Comparison of ENCODE assay signal across 13 mouse cellular contexts in the genomic region with DNA sequence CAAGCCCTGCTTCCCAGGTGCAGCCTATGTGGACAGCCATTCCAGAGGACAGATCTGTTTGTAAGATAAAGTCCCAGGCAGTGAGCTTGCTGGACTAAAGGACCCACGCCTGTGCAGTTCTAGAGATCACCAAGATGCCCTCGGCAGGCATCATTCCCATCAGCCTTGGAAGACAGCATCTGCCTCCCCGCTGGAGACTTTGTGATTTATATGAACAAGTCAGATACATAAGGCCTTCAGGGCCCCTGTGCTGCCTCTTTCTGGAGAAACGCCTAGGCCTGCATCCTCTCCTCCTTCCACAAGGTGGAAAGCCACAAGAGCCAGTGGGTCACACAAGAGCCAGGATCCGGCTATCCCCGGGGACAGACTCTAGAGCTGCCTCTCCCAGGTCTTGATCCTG. TPM values are rescaled to one million over a fixed set of nuclear protein-coding genes. Genes with fewer than 3 reads are reported as not detected.
DNase-seq lines count a peak whose midpoint lies in the region; ATAC-seq and TF ChIP-seq lines count a peak whose summit lies in the region.
"Had no signal": no experiment of that assay in that cellular context is flagged by ENCODE, and none has a peak within 500 bp of the region (broad histone marks: within the 10 kb centered on the region; RNA-seq: fewer than 3 reads in every experiment).

No protein-coding gene starts in this region.

- no peak for DNase-seq in kidney, adult 8-10 months
- peak; percentile 65 for DNase-seq in hindbrain, postnatal 0 days (ENCODE audit: low spot score)
- no peak for DNase-seq in thymus, postnatal 25 days
- no peak for DNase-seq in layer of hippocampus, adult 18-20 months (ENCODE audit: low spot score in 2 of 2)
- DNase-seq in adrenal gland, postnatal 10 days, result no peak
- DNase-seq: gastrocnemius, postnatal 25 days; thymus, adult 2 months had no signal

- H3K4me2 ChIP-seq in kidney, embryonic 15.5 days, result no peak overlapping the region
- H3K4me2 ChIP-seq in embryonic facial prominence, embryonic 12.5 days (replicated peaks), result no peak overlapping the region
- H3K4me2 ChIP-seq in hindbrain, postnatal 0 days (ENCODE audit: low read depth, low read length), result no peak overlapping the region
- peak overlapping the region; percentile 42 for H3K4me2 ChIP-seq in neural tube, embryonic 13.5 days
- H3K4me2 ChIP-seq: limb, embryonic 15.5 days had no signal

- H3K4me1 ChIP-seq in kidney, embryonic 15.5 days, result peaks cover 99% of the 10 kb centered on the region
- H3K4me1 ChIP-seq in embryonic facial prominence, embryonic 12.5 days, result peaks cover 77% of the 10 kb centered on the region
- H3K4me1 ChIP-seq in hindbrain, postnatal 0 days (ENCODE audit: insufficient read depth, low read length), result peaks cover 75% of the 10 kb centered on the region
- peaks cover 100% of the 10 kb centered on the region for H3K4me1 ChIP-seq in neural tube, embryonic 13.5 days (replicated peaks)

- WGBS in kidney, embryonic 15.5 days, result 48% methylated on average over 6 of the region's 6 CpGs
- 59% methylated on average over 6 of the region's 6 CpGs for WGBS in embryonic facial prominence, embryonic 12.5 days
- WGBS in hindbrain, postnatal 0 days, result 31% methylated on average over 6 of the region's 6 CpGs
- 17% methylated on average over 6 of the region's 6 CpGs for WGBS in neural tube, embryonic 13.5 days

- no peak overlapping the region for H3K9ac ChIP-seq in kidney, embryonic 15.5 days
- H3K9ac ChIP-seq in embryonic facial prominence, embryonic 12.5 days, result peak overlapping the region; percentile 17; the same call in 1 of the 2 replicates
- H3K9ac ChIP-seq in hindbrain, postnatal 0 days (replicated peaks; ENCODE audit: low read length), result no peak overlapping the region; the same call in 1 of the 2 replicates
- peak overlapping the region; percentile 58 for H3K9ac ChIP-seq in neural tube, embryonic 13.5 days
- H3K9ac ChIP-seq: limb, embryonic 15.5 days had no signal

- no peaks in the 10 kb centered on the region for H3K36me3 ChIP-seq in kidney, embryonic 15.5 days
- no peaks in the 10 kb centered on the region for H3K36me3 ChIP-seq in embryonic facial prominence, embryonic 12.5 days
- H3K36me3 ChIP-seq in hindbrain, postnatal 0 days (ENCODE audit: insufficient read depth, low read length), result no peaks in the 10 kb centered on the region
- no peaks in the 10 kb centered on the region for H3K36me3 ChIP-seq in neural tube, embryonic 13.5 days
- H3K36me3 ChIP-seq: limb, embryonic 15.5 days had no signal

- H3K27ac ChIP-seq in kidney, embryonic 15.5 days, result 0 out of 2 replicates have a peak overlapping the region, but pooled peaks have one; percentile 20
- no peak overlapping the region for H3K27ac ChIP-seq in embryonic facial prominence, embryonic 12.5 days
- peak overlapping the region; percentile 65; the same call in 1 of the 2 replicates for H3K27ac ChIP-seq in hindbrain, postnatal 0 days
- H3K27ac ChIP-seq in neural tube, embryonic 13.5 days (replicated peaks), result peak overlapping the region; percentile 94
- H3K27ac ChIP-seq: limb, embryonic 15.5 days; macrophage had no signal

- H3K9me3 ChIP-seq in kidney, embryonic 15.5 days (replicated peaks), result no peaks in the 10 kb centered on the region
- no peaks in the 10 kb centered on the region for H3K9me3 ChIP-seq in embryonic facial prominence, embryonic 12.5 days
- H3K9me3 ChIP-seq in hindbrain, postnatal 0 days (ENCODE audit: low read length), result no peaks in the 10 kb centered on the region
- no peaks in the 10 kb centered on the region for H3K9me3 ChIP-seq in neural tube, embryonic 13.5 days
- H3K9me3 ChIP-seq: limb, embryonic 15.5 days had no signal

- no peak for ATAC-seq in kidney, embryonic 15.5 days (replicated peaks; ENCODE audit: low FRiP score)
- ATAC-seq in embryonic facial prominence, embryonic 12.5 days (ENCODE audit: insufficient number of reproducible peaks, insufficient read depth, low FRiP score, low TSS enrichment), result no peak
- ATAC-seq in hindbrain, postnatal 0 days, result no peak
- no peak; the same call in none of the 2 replicates for ATAC-seq in neural tube, embryonic 13.5 days (ENCODE audit: low read depth)

- H3K4me3 ChIP-seq in kidney, embryonic 15.5 days (replicated peaks), result no peak overlapping the region
- H3K4me3 ChIP-seq in embryonic facial prominence, embryonic 12.5 days, result no peak overlapping the region
- no peak overlapping the region for H3K4me3 ChIP-seq in hindbrain, postnatal 0 days (ENCODE audit: low read length)
- no peak overlapping the region for H3K4me3 ChIP-seq in neural tube, embryonic 13.5 days
- H3K4me3 ChIP-seq: limb, embryonic 15.5 days had no signal

- H3K27me3 ChIP-seq in kidney, embryonic 15.5 days, result no peaks in the 10 kb centered on the region
- H3K27me3 ChIP-seq in embryonic facial prominence, embryonic 12.5 days, result no peaks in the 10 kb centered on the region
- no peaks in the 10 kb centered on the region for H3K27me3 ChIP-seq in hindbrain, postnatal 0 days (ENCODE audit: insufficient read depth, low read length)
- H3K27me3 ChIP-seq in neural tube, embryonic 13.5 days, result no peaks in the 10 kb centered on the region
- H3K27me3 ChIP-seq: CH12.LX; limb, embryonic 15.5 days had no signal

- TF ChIP-seq CTCF in hindbrain, postnatal 0 days (IDR thresholded peaks at IDR 0.05; ENCODE audit: low read depth), result peak; percentile 29; the same call in 1 of the 2 replicates

RNA-seq across cellular contexts. Expression of a gene that starts 33.6 kb away (rescaled TPM):
- polyA plus RNA-seq in kidney, embryonic 15.5 days (2015; fragmentation: Nextera tagmentation; extraction: Ambion mirVana), result 7.7 and 8.1 TPM in 2 replicates
- polyA plus RNA-seq in embryonic facial prominence, embryonic 12.5 days (2016; fragmentation: Nextera tagmentation; extraction: Ambion mirVana), result 7.7 and 7.9 TPM in 2 replicates
- total RNA-seq in hindbrain, postnatal 0 days (2014; rRNA removed), result 86.3 and 94.7 TPM in 2 replicates
- polyA plus RNA-seq in hindbrain, postnatal 0 days (2015; fragmentation: Nextera tagmentation; extraction: Ambion mirVana), result 16.9 and 17.0 TPM in 2 replicates
- 14.5 and 15.8 TPM in 2 replicates for polyA plus RNA-seq in neural tube, embryonic 13.5 days (2015; fragmentation: Nextera tagmentation; extraction: Ambion mirVana)
- 10 to 100 TPM; 66.1 to 72.5 TPM for total RNA-seq in layer of hippocampus, adult 18-20 months (2021)
- 10 to 100 TPM; 19.8 to 22.1 TPM for total RNA-seq in adrenal gland, postnatal 10 days (2021)

Comparison
In these comparisons a context has a peak if more than half of its experiments do, and no peak if none do; other contexts are left out.
1. H3K9ac ChIP-seq: peak in embryonic facial prominence, embryonic 12.5 days (single experiment) and neural tube, embryonic 13.5 days (single experiment); none in kidney, embryonic 15.5 days (single experiment) and hindbrain, postnatal 0 days (single experiment).